Mouse (Mus musculus) kidney, postnatal 4 days (tissue): ENCODE data around the gene Fam32a.

Source experiments
- DNase-seq, 2 experiments: peaks; one replicate each; pipeline ENCODE4 v3.0.0; 2021; ENCODE audit warnings: mixed read lengths in 2 of 2

Gene Fam32a

GRCm38 (mm10) chr8:72240951-72241350 lies 21.4 kb downstream of the Fam32a start:
- peak in 1 of 2 experiments; percentile 26 for DNase-seq

- no peak for DNase-seq
These were observed 22.7 kb downstream of the Fam32a start for GRCm38 (mm10) chr8:72242226-72242625.

GRCm38 (mm10) chr8:72244610-72245009 lies 25.1 kb downstream of the Fam32a start:
- no peak for DNase-seq

- peak; percentile 74 to 79 for DNase-seq
These were observed 37.8 kb downstream of the Fam32a start for GRCm38 (mm10) chr8:72257171-72257901.

- no peak for DNase-seq
These were observed 38.3 kb downstream of the Fam32a start for GRCm38 (mm10) chr8:72257902-72258238.

GRCm38 (mm10) chr8:72259862-72260261 lies 40.3 kb downstream of the Fam32a start:
- DNase-seq = no peak

- DNase-seq = no peak
These were observed 41.1 kb downstream of the Fam32a start for GRCm38 (mm10) chr8:72260585-72260984.

- DNase-seq = peak; percentile 68 to 74
These were observed 41.5 kb downstream of the Fam32a start for GRCm38 (mm10) chr8:72261019-72261418.

GRCm38 (mm10) chr8:72261431-72261830 lies 41.9 kb downstream of the Fam32a start:
- DNase-seq = no peak

- DNase-seq = peak; percentile 37 to 58
These were observed 42.3 kb downstream of the Fam32a start for GRCm38 (mm10) chr8:72261872-72262271.

- DNase-seq = no peak
These were observed 43.2 kb downstream of the Fam32a start for GRCm38 (mm10) chr8:72262756-72263155.

- DNase-seq = no peak
These were observed 43.9 kb downstream of the Fam32a start for GRCm38 (mm10) chr8:72263451-72263850.

GRCm38 (mm10) chr8:72265342-72265741 lies 45.8 kb downstream of the Fam32a start:
- peak; percentile 39 to 58 for DNase-seq

- DNase-seq = no peak
These were observed 47.1 kb downstream of the Fam32a start for GRCm38 (mm10) chr8:72266671-72267070.

GRCm38 (mm10) chr8:72267106-72267505 lies 47.6 kb downstream of the Fam32a start:
- DNase-seq = no peak

- DNase-seq = peak; percentile 65 to 78
These were observed 48.8 kb downstream of the Fam32a start for GRCm38 (mm10) chr8:72268356-72268755.

GRCm38 (mm10) chr8:72270606-72271005 lies 51.1 kb downstream of the Fam32a start:
- no peak for DNase-seq

- no peak for DNase-seq
These were observed 51.6 kb downstream of the Fam32a start for GRCm38 (mm10) chr8:72271051-72271660.

- no peak for DNase-seq
These were observed 52.2 kb downstream of the Fam32a start for GRCm38 (mm10) chr8:72271691-72272090.

GRCm38 (mm10) chr8:72272361-72272760 lies 52.8 kb downstream of the Fam32a start:
- peak; percentile 77 to 85 for DNase-seq

GRCm38 (mm10) chr8:72273111-72273770 lies 53.7 kb downstream of the Fam32a start:
- no peak for DNase-seq

GRCm38 (mm10) chr8:72273807-72274206 lies 54.3 kb downstream of the Fam32a start:
- DNase-seq = no peak
